In the genomic region with DNA sequence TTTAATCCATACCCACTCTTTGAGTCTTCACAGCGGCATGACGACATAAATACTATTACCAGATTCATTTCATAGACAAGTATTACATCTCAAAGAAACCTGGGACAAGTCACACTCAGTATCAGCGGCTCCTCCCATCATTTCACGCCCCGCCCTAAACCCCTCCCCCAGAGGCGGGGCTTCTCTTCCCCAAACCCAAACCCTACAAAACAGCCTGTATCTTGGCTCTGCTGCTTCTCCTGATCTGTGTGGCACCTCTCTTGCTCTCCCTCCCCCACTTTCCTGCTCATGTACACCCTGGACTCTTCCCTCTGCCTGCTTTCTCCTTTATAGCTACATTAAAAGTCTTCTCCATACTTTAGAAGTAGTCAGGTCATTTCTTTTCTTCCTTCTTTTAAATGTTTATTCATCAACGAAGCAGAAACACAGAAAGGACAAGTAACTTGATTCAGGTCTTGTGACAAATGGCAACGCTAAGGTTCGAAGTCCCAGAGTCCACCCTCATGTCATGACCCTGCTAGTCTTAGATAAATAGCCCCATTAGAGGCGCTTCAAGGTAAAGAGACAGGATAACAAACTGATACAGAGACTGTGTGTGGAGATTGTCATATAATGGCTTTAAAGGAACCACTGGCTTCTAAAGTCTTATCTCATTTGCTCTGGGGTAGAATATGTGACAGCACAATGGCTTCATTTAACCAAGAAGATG, we compare ENCODE assay signal across 22 mouse cellular contexts. TPM values are rescaled to one million over a fixed set of nuclear protein-coding genes. Genes with fewer than 3 reads are reported as not detected.
DNase-seq lines count a peak whose midpoint lies in the region; ATAC-seq and TF ChIP-seq lines count a peak whose summit lies in the region.
"Had no signal": no experiment of that assay in that cellular context is flagged by ENCODE, and none has a peak within 500 bp of the region (broad histone marks: within the 10 kb centered on the region; RNA-seq: fewer than 3 reads in every experiment).

No protein-coding gene starts in this region.

- H3K27me3 ChIP-seq in E14TG2a.4 (ENCODE audit: insufficient read depth, low read length), result no peaks in the 10 kb centered on the region
- H3K27me3 ChIP-seq in intestine, embryonic 16.5 days (replicated peaks; ENCODE audit: control insufficient read depth, insufficient read depth, low read length), result no peaks in the 10 kb centered on the region
- no peaks in the 10 kb centered on the region for H3K27me3 ChIP-seq in liver, embryonic 15.5 days
- no peaks in the 10 kb centered on the region for H3K27me3 ChIP-seq in midbrain, embryonic 13.5 days
- H3K27me3 ChIP-seq in hindbrain, embryonic 13.5 days, result no peaks in the 10 kb centered on the region
- H3K27me3 ChIP-seq: forebrain, embryonic 12.5 days; hindbrain, embryonic 12.5 days; lung, embryonic 15.5 days; neural tube, embryonic 12.5 days had no signal

- H3K27ac ChIP-seq in ES-E14 (ENCODE audit: insufficient read depth, low read depth, low read length, poor library complexity, severe bottlenecking), result peak overlapping the region; percentile 93
- peak overlapping the region; percentile 53 for H3K27ac ChIP-seq in intestine, embryonic 16.5 days (ENCODE audit: low read length)
- H3K27ac ChIP-seq in liver, embryonic 15.5 days (replicated peaks), result no peak overlapping the region
- no peak overlapping the region for H3K27ac ChIP-seq in midbrain, embryonic 13.5 days
- H3K27ac ChIP-seq in hindbrain, embryonic 13.5 days, result no peak overlapping the region
- H3K27ac ChIP-seq: forebrain, embryonic 12.5 days; heart, embryonic 10.5 days; hindbrain, embryonic 12.5 days; limb, embryonic 10.5 days; lung, embryonic 15.5 days; neural tube, embryonic 12.5 days had no signal

- 0 out of 2 replicates have a peak overlapping the region, but pooled peaks have one; percentile 9 for H3K4me2 ChIP-seq in intestine, embryonic 16.5 days (ENCODE audit: low read depth, low read length)
- H3K4me2 ChIP-seq in liver, embryonic 15.5 days, result no peak overlapping the region
- H3K4me2 ChIP-seq in midbrain, embryonic 13.5 days (replicated peaks), result no peak overlapping the region
- no peak overlapping the region for H3K4me2 ChIP-seq in hindbrain, embryonic 13.5 days
- H3K4me2 ChIP-seq: forebrain, embryonic 12.5 days; hindbrain, embryonic 12.5 days; lung, embryonic 15.5 days; neural tube, embryonic 12.5 days had no signal

- in situ Hi-C loops in ES-E14 (cut with MboI; ENCODE audit: low sequenced_read_pairs in 2 of 2, unreplicated experiment in 2 of 2), result no loop called here

- peaks cover 10% of the 10 kb centered on the region for H3K9me3 ChIP-seq in E14TG2a.4 (ENCODE audit: low read length)
- no peaks in the 10 kb centered on the region for H3K9me3 ChIP-seq in ES-E14 (ENCODE audit: control insufficient read depth, insufficient read depth, low read depth, low read length)
- no peaks in the 10 kb centered on the region for H3K9me3 ChIP-seq in intestine, embryonic 16.5 days (ENCODE audit: control insufficient read depth, low read length)
- H3K9me3 ChIP-seq in liver, embryonic 15.5 days (replicated peaks), result no peaks in the 10 kb centered on the region
- no peaks in the 10 kb centered on the region for H3K9me3 ChIP-seq in midbrain, embryonic 13.5 days
- no peaks in the 10 kb centered on the region for H3K9me3 ChIP-seq in hindbrain, embryonic 13.5 days
- H3K9me3 ChIP-seq: forebrain, embryonic 12.5 days; heart, embryonic 10.5 days; hindbrain, embryonic 12.5 days; limb, embryonic 10.5 days; lung, embryonic 15.5 days; neural tube, embryonic 12.5 days had no signal

- TF ChIP-seq CTCF in E14TG2a.4 (conservative IDR thresholded peaks at IDR 0.05; ENCODE audit: low read length), result no peak

- H3K36me3 ChIP-seq in E14TG2a.4 (ENCODE audit: insufficient read depth, low read length) (no peaks in the 10 kb centered on the region), ES-E14 (ENCODE audit: control insufficient read depth, insufficient read depth, low read length, poor library complexity, severe bottlenecking) (no peaks in the 10 kb centered on the region)
- H3K36me3 ChIP-seq in intestine, embryonic 16.5 days (ENCODE audit: control insufficient read depth, insufficient read depth, low read length), result no peaks in the 10 kb centered on the region
- H3K36me3 ChIP-seq in liver, embryonic 15.5 days (replicated peaks), result no peaks in the 10 kb centered on the region
- H3K36me3 ChIP-seq in midbrain, embryonic 13.5 days, result no peaks in the 10 kb centered on the region
- H3K36me3 ChIP-seq in hindbrain, embryonic 13.5 days, result no peaks in the 10 kb centered on the region
- H3K36me3 ChIP-seq: forebrain, embryonic 12.5 days; heart, embryonic 10.5 days; hindbrain, embryonic 12.5 days; limb, embryonic 10.5 days; lung, embryonic 15.5 days; neural tube, embryonic 12.5 days had no signal

- peak overlapping the region; percentile 26 for H3K4me3 ChIP-seq in E14TG2a.4 (replicated peaks; ENCODE audit: low read length)
- H3K4me3 ChIP-seq in ES-E14 (ENCODE audit: insufficient read depth in 1 of 2, low read depth in 1 of 2, low read length in 2 of 2, poor library complexity in 1 of 2, severe bottlenecking in 1 of 2), result peak overlapping the region in 1 of 2 experiments; percentile 9; a peak in 1 of 4 replicates
- no peak overlapping the region for H3K4me3 ChIP-seq in intestine, embryonic 16.5 days (ENCODE audit: low read length)
- H3K4me3 ChIP-seq in liver, embryonic 15.5 days (replicated peaks), result no peak overlapping the region
- H3K4me3 ChIP-seq in midbrain, embryonic 13.5 days (replicated peaks), result no peak overlapping the region
- no peak overlapping the region for H3K4me3 ChIP-seq in hindbrain, embryonic 13.5 days
- H3K4me3 ChIP-seq: forebrain, embryonic 12.5 days; heart, embryonic 10.5 days; hindbrain, embryonic 12.5 days; limb, embryonic 10.5 days; lung, embryonic 15.5 days; neural tube, embryonic 12.5 days had no signal

- H3K9ac ChIP-seq in ES-E14 (ENCODE audit: insufficient read depth, low read depth, low read length, poor library complexity, severe bottlenecking), result no peak overlapping the region
- no peak overlapping the region for H3K9ac ChIP-seq in intestine, embryonic 16.5 days (ENCODE audit: low read depth, low read length)
- no peak overlapping the region for H3K9ac ChIP-seq in liver, embryonic 15.5 days
- H3K9ac ChIP-seq in midbrain, embryonic 13.5 days (replicated peaks), result no peak overlapping the region
- no peak overlapping the region for H3K9ac ChIP-seq in hindbrain, embryonic 13.5 days
- H3K9ac ChIP-seq: forebrain, embryonic 12.5 days; hindbrain, embryonic 12.5 days; lung, embryonic 15.5 days; neural tube, embryonic 12.5 days had no signal

- ATAC-seq in intestine, embryonic 16.5 days, result peak; percentile 80
- 0 out of 2 replicates have a peak, but pooled peaks have one; percentile 25 for ATAC-seq in liver, embryonic 15.5 days (ENCODE audit: insufficient read depth)
- ATAC-seq in midbrain, embryonic 13.5 days, result no peak
- no peak for ATAC-seq in hindbrain, embryonic 13.5 days (ENCODE audit: low FRiP score)
- ATAC-seq: activated CD4-positive, CD25-positive, alpha-beta regulatory T cell, adult 4 months had no signal

- H3K4me1 ChIP-seq in E14TG2a.4 (replicated peaks; ENCODE audit: low read depth, low read length) (peaks cover 78% of the 10 kb centered on the region), ES-E14 (ENCODE audit: control insufficient read depth in 2 of 2, insufficient read depth in 2 of 2, low read length in 2 of 2, poor library complexity in 1 of 2) (peaks cover 0 to 18% of the 10 kb centered on the region in 2 experiments; a peak in 2 of 4 replicates)
- peaks cover 19% of the 10 kb centered on the region for H3K4me1 ChIP-seq in intestine, embryonic 16.5 days (ENCODE audit: control insufficient read depth, insufficient read depth, low read length)
- H3K4me1 ChIP-seq in liver, embryonic 15.5 days (replicated peaks), result 0 out of 2 replicates have a peak, but pooled peaks cover 13% of the 10 kb centered on the region
- H3K4me1 ChIP-seq in midbrain, embryonic 13.5 days (replicated peaks), result peaks cover 9% of the 10 kb centered on the region; the same call in 1 of the 2 replicates
- peaks cover 10% of the 10 kb centered on the region for H3K4me1 ChIP-seq in hindbrain, embryonic 13.5 days (replicated peaks)
- H3K4me1 ChIP-seq: heart, embryonic 10.5 days; neural tube, embryonic 12.5 days had no signal

- 45% methylated on average over 10 of the region's 10 CpGs for WGBS in intestine, embryonic 16.5 days
- 40% methylated on average over 10 of the region's 10 CpGs for WGBS in liver, embryonic 15.5 days (ENCODE audit: insufficient replicate concordance)
- WGBS in midbrain, embryonic 13.5 days, result 77% methylated on average over 10 of the region's 10 CpGs
- 64% methylated on average over 10 of the region's 10 CpGs for WGBS in hindbrain, embryonic 13.5 days

- DNase-seq in ES-E14 (ENCODE audit: low read depth, low spot score), result peak; percentile 75
- DNase-seq in ovary, postnatal 36 days (ENCODE audit: low spot score), result no peak
- no peak for DNase-seq in lung, postnatal 14 days
- DNase-seq: adrenal gland, postnatal 36 days; cerebellum, postnatal 14 days; gastrocnemius, postnatal 36 days; heart, postnatal 10 days; kidney, adult 11 months; thymus, postnatal 4 days had no signal

TF ChIP-seq in ES-E14, 5 proteins besides CTCF, POLR2A, EP300 and RAD21:
- TF ChIP-seq CHD2 (IDR thresholded peaks at IDR 0.05; ENCODE audit: low read depth, low read length), result no peak
TF ChIP-seq in ES-E14: peak in this region for 0.

RNA-seq across cellular contexts. Expression of gene Rbm47, which starts 42.8 kb away (rescaled TPM):
- 13.4 and 21.1 TPM in 2 replicates for total RNA-seq in ES-E14 (2012; rRNA removed)
- 149 and 169 TPM in 2 replicates for polyA plus RNA-seq in intestine, embryonic 16.5 days (2015; fragmentation: Nextera tagmentation; extraction: Ambion mirVana)
- 15.2 and 16.8 TPM in 2 replicates for polyA plus RNA-seq in liver, embryonic 15.5 days (2015; fragmentation: Nextera tagmentation; extraction: Ambion mirVana)
- polyA plus RNA-seq in midbrain, embryonic 13.5 days (2015; fragmentation: Nextera tagmentation; extraction: Ambion mirVana), result 1.3 and 2.5 TPM in 2 replicates
- 3.9 and 7.8 TPM in 2 replicates for polyA plus RNA-seq in hindbrain, embryonic 13.5 days (2015; fragmentation: Nextera tagmentation; extraction: Ambion mirVana)

RNA-seq across cellular contexts. Expression of gene Nsun7, which starts 44.0 kb away (rescaled TPM):
- 0.04 TPM in 1 of 2 replicates, not detected in the other for total RNA-seq in ES-E14 (2012; rRNA removed)
- 0.13 and 0.17 TPM in 2 replicates for polyA plus RNA-seq in intestine, embryonic 16.5 days (2015; fragmentation: Nextera tagmentation; extraction: Ambion mirVana)
- not detected in 2 replicates for polyA plus RNA-seq in liver, embryonic 15.5 days (2015; fragmentation: Nextera tagmentation; extraction: Ambion mirVana)
- polyA plus RNA-seq in midbrain, embryonic 13.5 days (2015; fragmentation: Nextera tagmentation; extraction: Ambion mirVana), result 1.5 and 1.7 TPM in 2 replicates
- 2.4 and 2.5 TPM in 2 replicates for polyA plus RNA-seq in hindbrain, embryonic 13.5 days (2015; fragmentation: Nextera tagmentation; extraction: Ambion mirVana)
- total RNA-seq: gastrocnemius, postnatal 36 days; megakaryocyte, adult 5-6 weeks had no signal

Comparison
In these comparisons a context has a peak if more than half of its experiments do, and no peak if none do; other contexts are left out.
1. H3K27ac ChIP-seq: peak in ES-E14 (single experiment) and intestine, embryonic 16.5 days (single experiment); none in liver, embryonic 15.5 days (single experiment), midbrain, embryonic 13.5 days (single experiment) and hindbrain, embryonic 13.5 days (single experiment).
2. ATAC-seq: peak in intestine, embryonic 16.5 days (single experiment) and liver, embryonic 15.5 days (single experiment); none in midbrain, embryonic 13.5 days (single experiment) and hindbrain, embryonic 13.5 days (single experiment).